Mouse (Mus musculus) testis, adult 2 months (tissue): ENCODE data around the gene Gmpr.

Source experiments
- CTCF ChIP-seq: fragments of 200-500 bp; IDR thresholded peaks from 2 replicates; pipeline ENCODE4 v1.5.1; 2012; ENCODE audit warnings: low read depth, mild to moderate bottlenecking, inconsistent platforms, low read length, moderate library complexity; ENCODE audit not compliant: control insufficient read depth, insufficient read depth, insufficient replicate concordance
- POLR2A ChIP-seq: fragments of 200-500 bp; IDR thresholded peaks from 2 replicates; pipeline ENCODE4 v1.6.1; 2012; ENCODE audit warnings: low read depth, mild to moderate bottlenecking, inconsistent platforms, low read length, moderate library complexity; ENCODE audit not compliant: control insufficient read depth

DNA sequence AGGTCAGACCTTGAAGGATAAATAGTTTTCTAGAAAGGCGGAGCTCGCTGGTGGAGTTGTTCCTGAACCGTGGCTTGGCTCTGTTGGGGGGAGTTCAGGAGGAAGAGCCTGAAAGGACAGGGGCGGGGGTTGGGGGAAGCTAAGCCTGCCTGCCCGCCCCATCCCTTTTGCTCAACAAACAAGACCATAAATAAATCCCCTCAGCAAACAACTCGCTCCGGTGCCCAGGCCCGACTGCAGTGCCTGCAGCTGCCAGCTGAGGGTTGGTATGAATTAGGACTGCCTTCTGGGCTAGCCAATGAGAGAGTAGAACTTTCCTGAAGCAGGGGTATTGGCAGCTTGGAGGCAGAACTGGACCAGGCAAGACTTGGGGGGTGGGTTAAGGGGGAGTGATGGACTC, 1.3 kb downstream of the Gmpr start:
- TF ChIP-seq CTCF, result no peak
- TF ChIP-seq POLR2A, result no peak
